Mouse (Mus musculus) common myeloid progenitor, adult 5-6 weeks (primary cell): Measurements from ENCODE around the gene Npnt. TPM values are rescaled to one million over a fixed set of nuclear protein-coding genes. Genes with fewer than 3 reads are reported as not detected.

Experiments used
- ATAC-seq: replicated peaks from 2 replicates; pipeline ENCODE4 v1.8.0; 2016; ENCODE audit warnings: low read depth, mild to moderate bottlenecking, moderate TSS enrichment, inconsistent platforms; ENCODE audit not compliant: poor library complexity, severe bottlenecking
- total RNA-seq: library from RNA; stranded (forward); fragments of 200-1000, 187-1606 nt; gene quantifications from 2 replicates; pipeline ENCODE4 v1.2.3, GENCODE M21; 2017

Npnt gene
- total RNA-seq, 1 experiment from 2014 or later = not detected

- no peak for ATAC-seq
Measured at GRCm38 (mm10) chr3:132864329-132864919, 85.7 kb downstream of the Npnt start.

DNA sequence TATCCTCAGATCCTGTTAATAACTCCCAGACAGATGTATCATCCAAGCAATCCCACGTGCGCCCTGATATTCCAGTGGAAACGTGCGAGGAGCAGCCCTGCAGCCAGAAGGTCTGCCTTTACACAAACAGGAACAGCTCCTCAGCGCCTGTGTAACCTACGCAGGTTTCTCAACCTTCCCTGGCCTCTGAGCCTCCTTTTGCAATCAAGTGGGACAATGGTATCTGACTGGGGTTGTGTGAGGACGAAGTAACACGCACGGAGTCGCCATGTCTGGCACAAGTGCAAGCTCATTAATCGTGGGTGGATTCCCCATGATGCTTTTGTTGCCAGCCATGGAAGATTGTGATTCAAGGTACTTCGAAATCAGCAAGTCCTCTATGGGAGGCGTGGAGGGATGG lies 86.2 kb downstream of the Npnt start:
- ATAC-seq = no peak

- no peak for ATAC-seq
Measured at GRCm38 (mm10) chr3:132860796-132861195, 89.3 kb downstream of the Npnt start.

GRCm38 (mm10) chr3:132859573-132859972 lies 90.5 kb downstream of the Npnt start:
- peak; percentile 15; the same call in 1 of the 2 replicates for ATAC-seq

DNA sequence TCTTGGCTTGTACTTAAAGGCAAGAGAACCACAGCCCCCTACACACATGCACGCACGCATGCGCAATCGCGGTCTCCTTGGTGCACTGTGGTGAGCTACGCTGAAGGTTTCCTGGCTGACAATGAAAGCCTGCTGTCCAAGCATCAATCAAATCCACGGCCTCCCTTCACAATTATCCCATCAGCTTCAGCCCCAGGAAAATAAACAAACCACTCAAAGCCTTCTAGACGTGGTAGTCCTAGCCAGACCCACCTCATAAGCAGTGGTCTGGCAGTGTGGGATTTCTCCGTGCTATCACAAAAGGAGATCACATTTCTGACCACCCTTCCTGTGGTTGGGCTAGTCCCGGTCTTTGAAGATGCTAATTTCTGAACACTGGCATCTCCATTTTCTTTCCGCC lies 91.2 kb downstream of the Npnt start:
- ATAC-seq = peak; percentile 27

DNA sequence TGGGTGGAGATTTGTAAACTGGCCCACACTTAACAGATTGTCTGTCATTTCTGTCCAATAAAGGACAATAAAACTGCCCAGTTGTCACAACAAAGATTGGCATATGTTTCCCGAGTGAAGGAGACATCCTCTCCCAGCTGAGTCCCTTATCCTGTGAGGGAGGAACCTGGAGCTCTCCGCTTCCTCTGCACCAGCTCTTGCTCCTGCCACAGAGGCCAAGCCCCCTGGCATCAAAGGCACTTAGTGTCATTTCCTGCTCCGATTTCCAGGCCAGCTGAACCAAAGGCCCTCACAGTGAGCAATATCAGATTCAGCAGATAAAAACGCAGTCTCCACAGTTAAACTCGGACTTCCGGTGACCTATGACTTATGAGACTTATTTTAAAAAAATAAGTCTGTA lies 93.4 kb downstream of the Npnt start:
- peak; percentile 38; the same call in 1 of the 2 replicates for ATAC-seq

GRCm38 (mm10) chr3:132855458-132856212 lies 94.5 kb downstream of the Npnt start:
- no peak for ATAC-seq

- no peak for ATAC-seq
Measured at GRCm38 (mm10) chr3:132854271-132854670, 95.8 kb downstream of the Npnt start.

DNA sequence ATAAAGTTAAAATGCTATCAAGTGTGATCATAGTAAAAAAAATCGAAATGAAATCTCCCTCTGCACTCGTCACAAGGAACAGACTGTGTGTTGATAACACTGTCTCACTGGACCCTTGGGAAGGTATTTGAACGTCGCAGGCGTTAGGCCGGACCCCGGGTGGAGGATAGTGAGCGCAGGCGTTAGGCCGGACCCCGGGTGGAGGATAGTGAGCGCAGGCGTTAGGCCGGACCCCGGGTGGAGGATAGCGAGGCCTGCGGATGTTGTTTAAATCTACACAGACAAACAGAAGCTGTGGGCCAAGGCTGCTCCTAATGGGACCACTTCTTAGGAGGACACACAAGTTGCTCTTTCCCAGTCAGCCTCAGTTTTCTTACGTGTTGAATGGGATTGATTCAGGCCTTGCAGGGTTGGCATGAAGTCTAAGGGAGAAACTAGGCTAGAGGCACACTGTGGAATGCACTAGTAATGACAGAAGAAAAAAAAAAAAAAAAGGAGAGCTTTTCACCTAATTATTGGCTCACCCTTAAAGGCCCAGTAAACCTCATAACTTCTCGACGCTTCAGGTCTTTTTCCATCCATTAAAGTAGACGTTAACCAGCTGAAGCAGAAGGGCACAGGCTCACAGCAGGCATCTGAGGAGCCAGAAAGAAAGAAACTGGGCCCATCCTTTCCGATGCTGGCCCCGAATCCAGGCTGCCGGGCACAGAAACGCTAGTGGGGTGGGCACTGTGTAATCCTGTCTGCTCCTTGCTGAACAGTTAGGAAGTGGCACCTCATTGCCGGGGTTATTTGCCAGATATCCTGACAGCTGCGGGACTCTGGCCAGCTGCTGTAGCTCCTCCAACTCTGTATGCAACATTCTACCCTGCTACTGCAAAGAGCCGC lies 98.0 kb downstream of the Npnt start:
- ATAC-seq = no peak

DNA sequence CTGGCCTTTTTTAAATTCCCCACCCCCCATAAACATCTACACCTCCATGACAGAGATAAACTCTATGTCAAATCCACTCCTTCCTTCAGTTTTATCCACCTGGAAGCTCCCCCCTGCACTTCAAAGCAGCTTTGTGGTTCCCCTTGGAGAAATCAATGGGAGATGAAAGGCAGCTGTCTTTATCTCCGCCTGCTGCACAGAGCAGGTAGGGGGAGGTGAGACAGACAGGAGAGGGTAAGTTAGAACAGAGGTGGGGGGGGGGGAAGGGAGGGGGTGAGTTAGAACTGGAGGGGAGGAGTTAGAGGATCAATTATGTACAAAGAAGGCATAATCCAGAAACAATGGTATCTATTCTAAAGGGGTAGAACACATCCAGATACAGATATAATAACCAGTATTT lies 98.7 kb downstream of the Npnt start:
- no peak for ATAC-seq

- no peak for ATAC-seq
Measured at GRCm38 (mm10) chr3:132850431-132850830, 99.7 kb downstream of the Npnt start.

GRCm38 (mm10) chr3:132849669-132850068 lies 100.4 kb downstream of the Npnt start:
- no peak for ATAC-seq

- ATAC-seq = no peak
Measured at GRCm38 (mm10) chr3:132842676-132843075, 107.4 kb downstream of the Npnt start.

- no peak for ATAC-seq
Measured at GRCm38 (mm10) chr3:132839516-132839915, 110.6 kb downstream of the Npnt start.

- no peak for ATAC-seq
Measured at GRCm38 (mm10) chr3:132838656-132839417, 111.3 kb downstream of the Npnt start.

DNA sequence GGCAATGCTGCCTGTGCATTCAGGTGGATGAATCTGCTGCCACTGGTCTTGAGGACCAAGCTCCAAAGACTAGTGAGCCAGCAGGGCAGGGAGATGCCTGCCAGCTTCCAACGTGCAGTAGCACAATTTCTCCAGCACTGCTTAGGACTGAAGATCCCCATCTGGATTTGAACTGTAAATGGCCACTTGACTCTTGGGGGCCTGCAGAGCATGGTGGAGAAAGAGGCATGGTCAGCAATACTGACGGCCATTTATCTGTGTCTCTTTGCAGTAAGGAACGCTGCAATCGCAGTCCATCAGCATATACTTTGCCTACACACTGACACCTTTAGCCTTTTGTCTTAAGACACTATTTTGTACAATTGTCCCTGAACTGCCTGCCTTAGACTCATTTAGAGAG lies 113.0 kb downstream of the Npnt start:
- no peak for ATAC-seq

GRCm38 (mm10) chr3:132835118-132835794 lies 114.8 kb downstream of the Npnt start:
- peak; percentile 56; the same call in 1 of the 2 replicates for ATAC-seq
